Mouse (Mus musculus) ES-E14 (cell line): ENCODE measurements around the gene Wdr43. TPM values are rescaled to one million over a fixed set of nuclear protein-coding genes. Genes with fewer than 3 reads are reported as not detected.
A peak's percentile ranks its signal among the peaks of the same experiment; 100 is the strongest.

Source experiments
- DNase-seq: peaks from one replicate; pipeline ENCODE4 v3.0.0-alpha.2; 2013; ENCODE audit warnings: low read depth, low spot score
- H3K27ac ChIP-seq: 2 replicates; pipeline ENCODE4 v1.5.1; 2012; ENCODE audit warnings: low read depth, mild to moderate bottlenecking, low read length, moderate library complexity, mixed read lengths; ENCODE audit not compliant: poor library complexity, insufficient read depth, severe bottlenecking
- H3K36me3 ChIP-seq: 2 replicates; pipeline ENCODE4 v1.6.1; 2012; ENCODE audit warnings: mild to moderate bottlenecking, low read length, moderate library complexity, mixed read lengths; ENCODE audit not compliant: control insufficient read depth, poor library complexity, insufficient read depth, severe bottlenecking
- H3K4me1 ChIP-seq, 2 experiments: fragments of 150-350 bp in 1 of 2; sonication (generic) in 1 of 2; 2 replicates each; pipeline ENCODE4 v1.6.1; 2012; ENCODE audit warnings: low read length in 2 of 2, mild to moderate bottlenecking in 1 of 2, mixed read lengths in 1 of 2; ENCODE audit not compliant: control insufficient read depth in 2 of 2, insufficient read depth in 2 of 2, poor library complexity in 1 of 2
- H3K4me3 ChIP-seq, 2 experiments: fragments of 150-350 bp in 1 of 2; sonication (generic) in 1 of 2; 2 replicates each; pipeline ENCODE4 v1.5.1; 2012; ENCODE audit warnings: low read length in 2 of 2, low read depth in 1 of 2, mild to moderate bottlenecking in 1 of 2, mixed read lengths in 1 of 2; ENCODE audit not compliant: insufficient read depth in 1 of 2, poor library complexity in 1 of 2, severe bottlenecking in 1 of 2
- H3K9ac ChIP-seq: 2 replicates; pipeline ENCODE4 v1.6.1; 2012; ENCODE audit warnings: low read depth, mild to moderate bottlenecking, low read length, mixed read lengths; ENCODE audit not compliant: poor library complexity, insufficient read depth, severe bottlenecking
- H3K9me3 ChIP-seq: fragments of 150-350 bp; sonication (generic); 2 replicates; pipeline ENCODE4 v1.6.1; 2012; ENCODE audit warnings: low read depth, mild to moderate bottlenecking, low read length; ENCODE audit not compliant: control insufficient read depth, insufficient read depth
- CHD2 ChIP-seq: IDR thresholded peaks from 2 replicates; pipeline ENCODE4 v1.6.1; 2014; ENCODE audit warnings: mild to moderate bottlenecking, low read depth, low read length, inconsistent platforms
- HCFC1 ChIP-seq: IDR thresholded peaks from 2 replicates; pipeline ENCODE4 v1.6.1; 2012; ENCODE audit warnings: low read length, inconsistent platforms, borderline replicate concordance; ENCODE audit not compliant: insufficient read depth
- MAFK ChIP-seq: IDR thresholded peaks from 2 replicates; pipeline ENCODE4 v1.6.1; 2014; ENCODE audit warnings: mild to moderate bottlenecking, low read depth, low read length, inconsistent platforms; ENCODE audit not compliant: insufficient read depth
- ZC3H11A ChIP-seq: IDR thresholded peaks from 2 replicates; pipeline ENCODE4 v1.6.1; 2012; ENCODE audit warnings: low read depth, mild to moderate bottlenecking, inconsistent platforms, low read length, borderline replicate concordance
- ZNF384 ChIP-seq: IDR thresholded peaks from 2 replicates; pipeline ENCODE4 v1.6.1; 2012; ENCODE audit warnings: low read depth, low read length, inconsistent platforms
- in situ Hi-C, 2 experiments: fragments of 600-800 bp; cut with MboI; formaldehyde crosslinking; loops; one replicate each; pipeline ENCODE4 v1.15.1; 2025; ENCODE audit warnings: low sequenced_read_pairs in 2 of 2, inconsistent platforms in 1 of 2; ENCODE audit not compliant: unreplicated experiment in 2 of 2
- total RNA-seq: library from RNA; depleted of rRNA; stranded (reverse); fragments of 300-350 nt; gene quantifications from 2 replicates; pipeline ENCODE4 v1.2.3, GENCODE M21; 2012

Wdr43 gene
- total RNA-seq, 1 experiment, result 264 TPM

- in situ Hi-C loops, result loop anchor here (5.0 to 25.0 kb wide), 2 partner anchors 169 to 179 kb away; no protein-coding TSS in a partner anchor
- H3K4me3 ChIP-seq, result no peak overlapping the region
- H3K9me3 ChIP-seq, result no peaks in the 10 kb centered on the region
- no peak overlapping the region for H3K9ac ChIP-seq
- no peaks in the 10 kb centered on the region for H3K36me3 ChIP-seq
- peak; percentile 48; the same call in 1 of the 2 replicates for TF ChIP-seq ZC3H11A
- TF ChIP-seq MAFK, result no peak
- no peak overlapping the region for H3K27ac ChIP-seq
- DNase-seq, result peak; percentile 66
- no peaks in the 10 kb centered on the region for H3K4me1 ChIP-seq
Observed at GRCm38 (mm10) chr17:71693780-71694179, 78.1 kb downstream of the Wdr43 start.

GRCm38 (mm10) chr17:71695151-71695550, 79.5 kb downstream of the Wdr43 start:
- Histone ChIP-seq H3K27ac (no peak overlapping the region), H3K9ac (no peak overlapping the region), H3K4me1 (no peaks in the 10 kb centered on the region), H3K4me3 (no peak overlapping the region), H3K36me3 (no peaks in the 10 kb centered on the region), H3K9me3 (no peaks in the 10 kb centered on the region)
- DNase-seq, result no peak
- no peak for TF ChIP-seq CHD2
- no peak for TF ChIP-seq HCFC1
- TF ChIP-seq ZNF384, result no peak
- TF ChIP-seq ZC3H11A, result no peak
- no peak for TF ChIP-seq MAFK
- in situ Hi-C loops, result loop anchor here in 1 of 2 experiments (25.0 kb wide), 1 partner anchor 167 kb away; no protein-coding TSS in a partner anchor

GRCm38 (mm10) chr17:71695716-71696315, 80.1 kb downstream of the Wdr43 start:
- Histone ChIP-seq H3K9ac (no peak overlapping the region), H3K4me1 (no peaks in the 10 kb centered on the region), H3K9me3 (no peaks in the 10 kb centered on the region), H3K4me3 (no peak overlapping the region), H3K27ac (no peak overlapping the region), H3K36me3 (no peaks in the 10 kb centered on the region)
- TF ChIP-seq CHD2 (no peak), MAFK (no peak), ZC3H11A (no peak), HCFC1 (no peak)
- in situ Hi-C loops, result loop anchor here in 1 of 2 experiments (25.0 kb wide), 1 partner anchor 166 kb away; no protein-coding TSS in a partner anchor
- no peak for DNase-seq

- no peak overlapping the region for H3K27ac ChIP-seq
Observed at GRCm38 (mm10) chr17:71696396-71696795, 80.7 kb downstream of the Wdr43 start.

More at GRCm38 (mm10) chr17:71696396-71696795, 80.7 kb downstream of the Wdr43 start:
- in situ Hi-C loops, result loop anchor here in 1 of 2 experiments (25.0 kb wide), 1 partner anchor 166 kb away; no protein-coding TSS in a partner anchor
- no peak for TF ChIP-seq ZNF384
- no peak for TF ChIP-seq CHD2
- H3K36me3 ChIP-seq, result no peaks in the 10 kb centered on the region
- H3K9ac ChIP-seq, result no peak overlapping the region
- no peaks in the 10 kb centered on the region for H3K9me3 ChIP-seq
- no peaks in the 10 kb centered on the region for H3K4me1 ChIP-seq
- no peak overlapping the region for H3K4me3 ChIP-seq
- DNase-seq, result no peak
